Mouse (Mus musculus) urinary bladder, postnatal 25 days (tissue): ENCODE measurements around the gene Gm4553.
"Not testable (repeated sequence)": the region's sequence is repeated elsewhere in the genome, so short reads cannot be mapped to it uniquely, and the experiment has no call there.

ENCODE experiments used
- DNase-seq: peaks from one replicate; pipeline ENCODE4 v3.0.0; 2022; ENCODE audit warnings: low spot score

Gene Gm4553

GRCm38 (mm10) chr7:142134206-142134995 is 31.1 kb downstream of the Gm4553 start:
- no peak for DNase-seq

GRCm38 (mm10) chr7:142128843-142129242 is 36.7 kb downstream of the Gm4553 start:
- DNase-seq = no peak

GRCm38 (mm10) chr7:142120629-142121028 is 44.9 kb downstream of the Gm4553 start, which contains the start of gene Gm45618:
Gm45618 (minus strand) TSS chr7:142120729.
- DNase-seq = not testable (repeated sequence)

- DNase-seq = no peak
These were observed 45.9 kb downstream of the Gm4553 start for GRCm38 (mm10) chr7:142119632-142120031.
